Mouse (Mus musculus): ENCODE results near the gene Dnhd1. TPM values are rescaled to one million over a fixed set of nuclear protein-coding genes. Genes with fewer than 3 reads are reported as not detected.

The Dnhd1 gene
- polyA plus RNA-seq, 1 experiment: 2.4 TPM

DNA sequence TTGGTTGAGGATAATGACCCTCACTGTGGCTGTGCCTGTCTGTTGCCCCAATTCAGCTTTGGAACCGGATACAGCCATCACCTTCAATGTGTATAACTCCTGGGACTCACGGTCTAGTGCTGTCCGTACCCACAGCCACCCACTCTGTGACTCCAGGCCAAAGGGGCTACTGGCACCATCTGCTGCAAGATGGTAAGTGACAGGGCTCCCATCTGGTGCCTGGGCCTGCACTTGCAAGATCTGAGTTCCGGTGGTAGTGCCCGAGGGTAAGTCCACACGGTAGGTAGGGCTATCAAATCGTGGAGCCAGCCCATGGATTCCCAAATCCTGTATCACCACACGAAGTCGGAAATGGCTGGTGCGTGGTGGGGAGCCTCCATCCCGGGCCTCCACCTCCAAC lies 113.7 kb downstream of the Dnhd1 start:
- Histone ChIP-seq H3K4me3 (replicated peaks; ENCODE audit: extremely low read depth, low read depth, low read length) (no peak overlapping the region), H3K4me1 (ENCODE audit: control insufficient read depth, insufficient read depth, low read length) (peaks cover 9% of the 10 kb centered on the region)
- 94% methylated on average over 11 of the region's 11 CpGs for WGBS
- DNase-seq: no peak
- TF ChIP-seq POLR2A (IDR thresholded peaks at IDR 0.05; ENCODE audit: borderline replicate concordance, extremely low read depth, low read depth, low read length) (no peak), CTCF (IDR thresholded peaks at IDR 0.05; ENCODE audit: insufficient read depth, low read length) (no peak)

DNA sequence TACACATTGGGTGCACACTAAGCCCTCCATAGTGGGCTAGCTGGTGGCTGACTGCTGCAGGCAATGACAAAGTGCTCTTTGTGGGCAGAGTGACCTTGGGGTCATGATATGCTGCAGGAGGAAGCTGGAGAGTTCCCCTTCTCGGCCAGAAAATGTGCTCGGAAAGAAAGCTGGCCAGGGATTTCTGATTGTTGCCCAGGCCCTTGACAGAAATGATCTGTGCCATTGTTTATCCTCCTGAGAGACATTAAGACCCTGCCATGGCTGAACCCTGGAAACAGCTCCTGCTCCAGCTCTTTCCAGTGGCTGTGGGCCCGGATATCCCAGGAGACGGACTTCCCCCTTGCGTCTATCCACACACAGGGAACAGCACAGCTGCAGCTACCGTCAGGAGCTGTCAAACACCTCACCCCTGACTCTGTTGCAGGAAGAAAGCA lies 117.1 kb downstream of the Dnhd1 start:
- Histone ChIP-seq H3K4me1 (ENCODE audit: control insufficient read depth, insufficient read depth, low read length) (peaks cover 9% of the 10 kb centered on the region), H3K4me3 (replicated peaks; ENCODE audit: extremely low read depth, low read depth, low read length) (no peak overlapping the region)
- TF ChIP-seq POLR2A (IDR thresholded peaks at IDR 0.05; ENCODE audit: borderline replicate concordance, extremely low read depth, low read depth, low read length) (no peak), CTCF (IDR thresholded peaks at IDR 0.05; ENCODE audit: insufficient read depth, low read length) (no peak)
- no peak for DNase-seq
- 19% methylated on average over 6 of the region's 6 CpGs for WGBS

DNA sequence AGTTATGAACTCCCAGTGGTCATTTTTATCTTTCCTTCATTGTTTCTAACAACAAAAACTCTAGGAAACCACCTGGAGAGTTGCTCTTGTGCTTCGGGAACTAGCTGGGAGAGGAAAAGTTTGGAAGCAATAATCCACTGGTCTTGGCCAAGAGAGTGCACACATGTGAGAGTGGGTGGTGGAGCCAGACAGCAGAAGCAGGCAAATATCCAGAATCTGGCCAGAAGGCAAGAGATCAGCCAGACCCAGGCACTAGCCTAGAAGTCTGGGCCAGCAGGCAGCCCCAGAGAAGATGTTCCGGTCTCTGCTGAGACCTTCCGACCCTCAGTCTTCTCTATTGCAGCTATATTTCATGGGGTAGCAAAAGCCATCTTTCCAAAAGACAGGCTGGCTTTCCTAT lies 119.3 kb downstream of the Dnhd1 start:
- no peak for DNase-seq
- TF ChIP-seq POLR2A (IDR thresholded peaks at IDR 0.05; ENCODE audit: borderline replicate concordance, extremely low read depth, low read depth, low read length) (no peak), CTCF (IDR thresholded peaks at IDR 0.05; ENCODE audit: insufficient read depth, low read length) (no peak)
- Histone ChIP-seq H3K4me3 (replicated peaks; ENCODE audit: extremely low read depth, low read depth, low read length) (no peak overlapping the region), H3K4me1 (ENCODE audit: control insufficient read depth, insufficient read depth, low read length) (peaks cover 9% of the 10 kb centered on the region)
- WGBS: 74% methylated on average over 3 of the region's 3 CpGs

Other genes with a start within 250 kb of the Dnhd1 start
- 0.12 and 0.14 TPM in 2 replicates for gene Cnga4, start 246.3 kb upstream of the Dnhd1 start, polyA plus RNA-seq (2012; rRNA removed)
- gene Cckbr, start 225.1 kb upstream of the Dnhd1 start, polyA plus RNA-seq (2012; rRNA removed): not detected in 2 replicates
- 52.5 and 76.9 TPM in 2 replicates for gene Cavin3, start 168.5 kb upstream of the Dnhd1 start, polyA plus RNA-seq (2012; rRNA removed)
- gene Smpd1, start 96.5 kb upstream of the Dnhd1 start, polyA plus RNA-seq (2012; rRNA removed): 80.7 and 90.0 TPM in 2 replicates
- gene Apbb1, start 69.2 kb upstream of the Dnhd1 start, polyA plus RNA-seq (2012; rRNA removed): 185 and 193 TPM in 2 replicates
- 2.6 and 3.8 TPM in 2 replicates for gene Hpx, start 50.7 kb upstream of the Dnhd1 start, polyA plus RNA-seq (2012; rRNA removed)
- gene Trim3, start 17.3 kb upstream of the Dnhd1 start, polyA plus RNA-seq (2012; rRNA removed): 163 TPM in 2 replicates
- gene Timm10b, start 10.8 kb upstream of the Dnhd1 start, polyA plus RNA-seq (2012; rRNA removed): 95.7 and 110 TPM in 2 replicates
- 63.9 and 71.2 TPM in 2 replicates for gene Arfip2, start 10.4 kb upstream of the Dnhd1 start, polyA plus RNA-seq (2012; rRNA removed)
- gene Gm45799, start 10.3 kb upstream of the Dnhd1 start, polyA plus RNA-seq (2012; rRNA removed): 243 and 295 TPM in 2 replicates
- gene Ilk, start 85.8 kb downstream of the Dnhd1 start, polyA plus RNA-seq (2012; rRNA removed): 159 and 195 TPM in 2 replicates
- gene Rrp8, start 86.6 kb downstream of the Dnhd1 start, polyA plus RNA-seq (2012; rRNA removed): 7.5 and 8.4 TPM in 2 replicates
- gene Taf10, start 93.5 kb downstream of the Dnhd1 start, polyA plus RNA-seq (2012; rRNA removed): 276 and 345 TPM in 2 replicates
- 141 and 187 TPM in 2 replicates for gene Tpp1, start 101.4 kb downstream of the Dnhd1 start, polyA plus RNA-seq (2012; rRNA removed)
- 13.9 and 14.8 TPM in 2 replicates for gene Dchs1, start 136.8 kb downstream of the Dnhd1 start, polyA plus RNA-seq (2012; rRNA removed)
- 142 and 172 TPM in 2 replicates for gene Mrpl17, start 160.3 kb downstream of the Dnhd1 start, polyA plus RNA-seq (2012; rRNA removed)